ENCODE assay signal across 22 mouse cellular contexts in genomic region chr4:136170401-136170800, GRCm38 (mm10).
"Had no signal": no experiment of that assay in that cellular context is flagged by ENCODE, and none has a peak within 500 bp of the region (broad histone marks: within the 10 kb centered on the region; RNA-seq: fewer than 3 reads in every experiment).

No protein-coding gene starts in this region.

- H3K27ac ChIP-seq: kidney, postnatal 0 days; left cerebral cortex, adult 2 months; limb, embryonic 12.5 days; lung, embryonic 15.5 days; midbrain, embryonic 10.5 days; midbrain, embryonic 13.5 days; stomach, postnatal 0 days had no signal

- ATAC-seq: intestine, embryonic 16.5 days; midbrain, embryonic 13.5 days; midbrain, embryonic 16.5 days had no signal

- H3K4me3 ChIP-seq: left cerebral cortex, adult 2 months; limb, embryonic 12.5 days; lung, embryonic 15.5 days; megakaryocyte, embryonic 14.5 days; midbrain, embryonic 13.5 days; myocyte had no signal

- H3K27me3 ChIP-seq: limb, embryonic 12.5 days; lung, embryonic 15.5 days had no signal

- H3K9ac ChIP-seq: limb, embryonic 12.5 days; lung, embryonic 15.5 days; midbrain, embryonic 13.5 days had no signal

- H3K36me3 ChIP-seq: limb, embryonic 12.5 days; lung, embryonic 15.5 days; midbrain, embryonic 13.5 days had no signal

- H3K4me2 ChIP-seq: lung, embryonic 15.5 days; midbrain, embryonic 13.5 days had no signal

- DNase-seq: kidney, adult 8-10 months; layer of hippocampus, postnatal 36 days; lung, adult 18-20 months; lung, postnatal 10 days; lung, postnatal 36 days; right cerebral cortex, adult 18-20 months; right cerebral cortex, postnatal 14 days; right cerebral cortex, postnatal 4 days; thymus, adult 2 months; thymus, postnatal 14 days; thymus, postnatal 4 days had no signal

- H3K9me3 ChIP-seq: limb, embryonic 12.5 days; lung, embryonic 15.5 days; megakaryocyte, embryonic 14.5 days; midbrain, embryonic 10.5 days; midbrain, embryonic 13.5 days had no signal
